Mouse (Mus musculus): ENCODE measurements at regions not wholly inside any gene's neighbourhood (a gene's known extent, or its start where the extent isn't known, plus 50 kb on each side); places are given as distances from the start of the nearest gene placed in this dataset.

DNA sequence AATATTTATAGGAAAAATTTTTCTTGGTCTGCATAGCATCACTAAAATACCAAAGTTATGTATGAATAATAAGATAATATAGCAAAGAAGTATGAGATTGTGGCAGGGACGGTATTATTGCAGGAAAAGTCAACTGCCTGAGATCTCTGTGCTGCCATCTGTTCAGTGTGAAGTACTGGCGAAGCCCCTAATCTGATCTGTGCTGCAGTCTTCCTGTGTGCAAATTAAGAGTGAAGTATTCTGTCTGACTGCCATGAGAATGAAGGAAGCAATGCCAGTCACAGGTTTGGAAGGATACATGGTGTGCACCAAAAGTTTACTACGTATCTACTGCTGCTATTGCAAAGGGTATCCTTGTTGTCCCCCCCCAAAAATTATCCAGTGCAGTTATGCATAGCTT lies 501.5 kb downstream of the Rab28 start:
- in situ Hi-C loops (cut with MboI, MseI): no loop called here

DNA sequence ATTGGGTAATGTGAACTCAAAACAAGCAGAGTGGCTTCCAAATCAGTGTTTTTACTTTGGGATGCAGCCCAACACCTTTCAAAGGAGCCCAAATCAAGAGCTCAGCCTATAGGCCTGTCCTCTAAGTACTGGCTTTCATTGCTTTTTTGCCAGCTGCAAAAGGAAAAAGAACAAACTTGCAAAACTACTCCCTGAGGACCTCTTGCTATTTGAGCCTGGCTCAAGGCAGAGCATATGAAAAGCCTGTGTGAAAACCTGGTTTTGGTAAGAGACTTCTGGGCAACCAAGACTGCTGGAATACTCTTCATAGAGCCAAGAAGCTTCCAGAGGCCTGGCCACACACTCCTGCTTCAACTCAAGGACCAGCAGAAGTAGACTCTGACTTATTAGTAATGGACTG lies 503.5 kb downstream of the Rab28 start:
- in situ Hi-C loops (cut with MboI, MseI): no loop called here

DNA sequence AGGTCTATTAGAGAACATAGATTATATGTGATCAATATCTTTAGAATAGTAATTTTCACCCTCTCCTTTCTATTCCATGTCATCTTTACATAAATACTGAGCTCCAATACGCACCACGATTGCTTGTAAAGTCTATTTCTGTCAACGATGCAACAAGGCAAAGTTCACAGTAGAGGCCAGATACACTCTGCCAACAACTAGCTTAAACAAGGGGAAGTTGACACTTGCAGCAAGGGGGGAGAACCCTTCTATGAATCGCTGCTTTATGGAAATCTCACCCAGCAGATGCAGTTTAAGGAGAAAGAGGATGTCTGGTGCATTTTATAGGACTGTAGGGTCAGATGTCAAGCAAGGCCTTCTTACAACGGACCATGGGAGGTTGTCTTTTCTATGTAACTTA lies 520.8 kb downstream of the Rab28 start:
- in situ Hi-C loops (cut with MboI, MseI): no loop called here

DNA sequence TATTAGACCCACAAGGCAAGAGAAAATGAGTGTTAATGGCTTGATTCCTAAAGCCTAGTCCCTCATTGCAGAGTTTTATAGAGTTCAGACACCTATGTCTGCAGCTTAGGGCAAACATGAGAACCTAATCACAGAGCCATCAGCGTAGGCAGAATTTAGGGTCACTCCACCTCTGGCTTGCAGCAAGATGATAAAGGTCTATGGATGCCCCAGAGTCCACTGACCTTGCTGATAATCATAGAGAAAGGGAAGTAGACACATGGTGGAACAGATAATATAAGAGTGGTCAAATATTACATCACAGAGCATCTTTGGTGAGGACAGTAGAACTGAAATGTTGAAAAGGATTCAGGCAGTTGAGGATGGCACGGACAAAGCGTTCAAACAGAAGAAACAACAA lies 530.7 kb downstream of the Rab28 start:
- in situ Hi-C loops (cut with MboI, MseI): no loop called here

DNA sequence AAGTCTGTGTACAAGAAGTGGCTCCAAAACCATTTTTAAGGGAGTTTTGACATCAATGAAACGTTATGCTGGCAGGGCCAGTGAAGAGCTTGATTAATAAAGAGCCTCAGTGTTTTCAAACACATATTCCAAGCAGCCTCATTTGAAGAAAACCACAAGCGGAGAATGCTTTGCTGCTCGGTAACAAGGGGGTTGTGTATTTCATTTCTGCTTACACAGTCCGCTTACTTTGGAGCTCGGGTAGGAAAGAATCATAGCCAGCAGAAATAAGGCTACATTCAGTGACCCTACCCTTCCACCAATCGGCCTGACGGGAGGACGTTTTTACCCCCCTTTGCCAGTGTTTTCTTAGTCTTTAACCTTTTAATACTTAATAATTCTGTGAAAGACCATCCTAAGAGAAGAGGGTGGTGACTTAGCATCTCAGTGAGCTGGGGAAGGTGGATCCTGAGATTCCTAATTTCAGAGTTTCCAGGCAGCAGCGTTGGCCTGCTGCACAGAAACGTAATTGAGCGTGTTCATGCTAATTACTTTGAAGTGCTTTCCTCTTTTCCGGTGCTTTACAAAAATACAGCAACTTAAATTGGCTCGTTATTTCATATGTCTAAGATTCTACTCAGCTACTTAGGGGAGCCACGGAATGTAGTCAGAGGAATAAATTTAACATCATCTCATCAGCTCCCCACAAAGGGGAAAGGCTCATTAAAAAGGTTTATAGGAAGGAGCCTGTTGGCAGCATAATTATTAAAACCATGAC lies 541.9 kb downstream of the Rab28 start:
- in situ Hi-C loops (cut with MboI, MseI): no loop called here

DNA sequence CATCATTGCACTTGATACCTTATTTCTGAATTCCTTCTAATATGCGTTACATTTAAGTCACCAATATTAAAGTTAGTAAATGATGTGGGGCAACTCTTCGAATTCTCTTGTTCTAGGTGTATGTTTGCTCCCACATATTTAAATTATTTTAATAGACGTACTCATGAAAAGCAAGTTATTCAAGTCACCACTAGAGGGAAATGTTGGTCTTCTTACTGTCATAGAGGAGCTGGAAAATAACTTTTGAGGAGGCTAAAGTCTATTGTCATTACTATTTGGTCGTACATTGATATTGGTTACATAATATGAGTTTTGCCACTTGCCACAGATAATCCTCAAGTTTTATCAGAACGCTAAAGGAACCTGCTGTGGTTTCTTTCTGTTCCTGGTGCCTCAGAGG lies 582.9 kb downstream of the Rab28 start:
- in situ Hi-C loops (cut with MboI, MseI): loop anchor here (10.0 kb wide), 1 partner anchor 630 kb away; no protein-coding TSS in a partner anchor

DNA sequence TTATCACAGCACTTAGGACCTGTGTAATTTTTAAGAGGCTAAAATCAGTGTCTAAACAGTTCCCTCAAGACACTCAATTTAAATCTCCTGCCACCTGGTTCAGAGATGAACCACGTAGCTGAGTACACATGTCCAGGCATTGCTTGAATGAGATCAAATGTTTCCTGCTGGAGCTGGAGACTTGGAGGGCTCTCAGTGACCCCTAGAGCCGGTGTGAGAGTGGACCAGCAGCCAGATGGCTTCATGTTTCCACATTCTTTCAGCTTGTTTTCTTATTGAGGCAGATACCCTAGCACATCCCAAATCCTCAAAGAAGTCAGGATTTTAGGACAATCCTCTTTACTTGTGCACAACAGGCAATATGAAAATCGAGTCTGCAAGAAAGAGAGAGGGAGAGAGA lies 590.3 kb downstream of the Rab28 start:
- in situ Hi-C loops (cut with MboI, MseI): no loop called here

DNA sequence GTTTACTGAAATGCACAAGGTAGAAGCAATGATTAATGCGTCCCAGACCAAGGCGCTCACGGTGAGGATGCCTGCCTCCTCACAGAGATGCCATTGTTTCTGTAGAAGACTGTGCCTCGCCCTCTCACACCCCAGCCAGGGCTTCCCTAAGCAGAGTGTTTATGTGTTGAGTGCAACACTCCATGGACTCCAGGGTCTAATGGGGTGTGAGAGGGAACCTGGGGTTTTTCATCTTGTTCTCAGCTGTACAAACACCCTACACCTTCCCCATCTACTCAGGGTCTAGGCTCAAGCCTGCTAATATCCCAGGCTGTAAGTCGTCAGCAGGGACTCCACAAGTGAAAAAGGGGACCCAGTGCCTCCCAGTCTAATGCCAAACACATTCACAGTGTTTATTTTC lies 620.2 kb downstream of the Rab28 start:
- in situ Hi-C loops (cut with MboI, MseI): no loop called here

DNA sequence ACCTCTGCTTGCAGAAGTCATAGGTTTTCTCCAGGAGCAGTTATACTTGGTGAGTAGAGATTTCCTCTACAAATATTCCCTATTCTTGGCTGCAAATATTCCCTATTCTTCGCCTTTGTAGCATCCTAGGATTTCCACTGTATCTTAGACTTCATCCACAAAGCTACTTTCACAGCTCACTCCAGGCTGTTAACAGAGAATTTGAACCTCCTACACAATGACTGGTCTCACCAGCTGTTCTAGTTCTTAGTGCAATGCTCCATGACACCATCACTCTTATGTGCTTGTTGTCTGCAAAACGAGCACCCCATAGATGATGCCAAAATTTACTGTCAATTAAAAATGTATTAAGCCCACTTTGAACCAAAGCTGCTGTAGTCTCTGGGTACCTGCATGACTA lies 631.5 kb downstream of the Rab28 start:
- in situ Hi-C loops (cut with MboI, MseI): no loop called here

DNA sequence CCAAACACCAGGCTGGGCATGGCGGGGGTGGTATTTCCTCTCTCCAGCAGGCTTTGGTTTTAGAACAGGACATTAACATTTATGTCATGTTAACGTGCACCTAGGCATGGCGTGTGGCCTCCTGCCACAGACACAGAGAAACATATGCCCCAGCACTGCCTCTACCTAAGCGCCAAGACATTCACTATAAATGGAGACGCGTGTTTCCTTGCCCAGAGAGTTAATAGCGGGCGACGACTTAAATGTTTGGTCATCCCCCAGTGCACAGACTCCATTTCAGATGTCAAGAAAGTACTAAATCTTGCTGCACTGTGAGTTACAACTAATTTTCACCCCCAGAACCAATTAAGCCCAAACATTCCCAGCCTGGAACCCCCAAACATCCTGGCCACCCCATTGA lies 646.3 kb downstream of the Rab28 start:
- in situ Hi-C loops (cut with MboI, MseI): no loop called here

DNA sequence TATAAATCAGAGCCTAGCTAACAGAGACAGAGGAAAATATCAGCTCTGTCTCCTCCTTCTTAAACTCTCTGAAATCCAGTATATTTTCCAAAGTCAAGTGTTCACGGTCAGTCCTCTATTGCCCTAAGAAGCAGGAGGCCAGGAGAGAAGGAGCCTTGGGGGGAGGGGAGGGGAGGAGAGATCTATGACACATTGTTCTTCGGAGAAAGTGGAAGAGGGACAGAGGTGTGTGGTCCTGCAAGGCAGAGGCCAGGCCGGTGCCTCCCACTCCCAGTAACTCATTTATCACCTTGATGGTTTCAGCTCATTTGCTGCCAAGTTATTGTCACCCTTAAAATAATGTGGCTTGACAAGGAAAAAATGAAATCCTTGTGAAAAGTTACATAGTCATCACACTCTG lies 646.7 kb downstream of the Rab28 start:
- in situ Hi-C loops (cut with MboI, MseI): no loop called here

DNA sequence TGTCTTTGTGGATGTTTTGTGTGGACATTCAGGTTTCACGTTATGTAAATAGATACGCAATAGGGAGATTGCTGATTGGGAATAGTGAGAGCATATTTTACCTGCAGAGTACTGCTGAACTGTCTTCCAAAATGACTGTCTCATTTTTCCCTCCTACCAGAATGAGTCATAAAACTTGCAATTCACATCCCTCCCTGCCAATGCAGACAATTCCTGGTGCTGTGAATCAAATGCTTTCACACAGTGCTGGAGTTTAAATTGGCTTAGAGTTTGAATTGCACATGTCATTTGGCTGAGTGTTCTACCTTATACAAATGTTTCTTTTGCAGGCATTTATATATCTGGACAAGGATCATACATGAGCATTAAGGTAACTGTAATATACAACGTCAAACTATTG lies 649.9 kb downstream of the Rab28 start:
- in situ Hi-C loops (cut with MboI, MseI): no loop called here

DNA sequence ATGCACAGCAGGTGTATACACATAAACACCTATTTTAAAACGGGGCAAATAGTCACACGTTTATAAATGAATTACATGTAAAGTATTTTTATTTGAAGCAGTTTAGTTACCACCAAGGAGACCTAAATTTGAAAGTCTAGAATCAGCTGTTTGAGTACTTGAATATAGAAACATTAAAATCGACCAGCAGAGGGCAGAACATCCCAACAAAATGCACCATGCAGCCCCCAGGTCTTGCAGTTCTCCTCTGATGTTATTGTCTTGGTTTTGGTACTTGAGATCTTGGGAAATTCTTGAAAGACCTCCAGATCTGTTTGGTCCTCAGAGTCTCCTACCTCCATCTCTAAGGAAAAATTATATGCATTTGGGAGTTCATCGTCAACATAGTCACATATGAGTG lies 656.0 kb downstream of the Rab28 start:
- in situ Hi-C loops (cut with MboI, MseI): no loop called here

DNA sequence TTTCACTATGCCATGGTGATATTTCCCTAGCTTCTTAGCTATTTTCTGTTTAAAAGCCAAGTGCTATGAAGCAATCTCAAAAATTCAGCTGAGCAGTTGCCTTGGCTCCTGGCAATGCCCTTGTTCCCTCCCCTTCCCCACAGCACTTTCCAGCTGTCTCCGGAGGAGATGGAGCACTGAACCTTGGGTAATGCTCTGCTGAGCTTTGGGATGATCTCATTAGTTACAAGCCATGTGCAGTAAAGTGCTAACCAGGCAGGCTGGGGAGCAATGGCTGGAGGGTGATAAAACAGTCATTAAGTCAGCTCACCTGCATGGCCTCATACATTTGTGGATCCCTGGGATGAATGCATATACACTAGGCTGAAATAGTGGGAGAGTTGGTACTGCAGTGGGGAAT lies 659.4 kb downstream of the Rab28 start:
- in situ Hi-C loops (cut with MboI, MseI): no loop called here

DNA sequence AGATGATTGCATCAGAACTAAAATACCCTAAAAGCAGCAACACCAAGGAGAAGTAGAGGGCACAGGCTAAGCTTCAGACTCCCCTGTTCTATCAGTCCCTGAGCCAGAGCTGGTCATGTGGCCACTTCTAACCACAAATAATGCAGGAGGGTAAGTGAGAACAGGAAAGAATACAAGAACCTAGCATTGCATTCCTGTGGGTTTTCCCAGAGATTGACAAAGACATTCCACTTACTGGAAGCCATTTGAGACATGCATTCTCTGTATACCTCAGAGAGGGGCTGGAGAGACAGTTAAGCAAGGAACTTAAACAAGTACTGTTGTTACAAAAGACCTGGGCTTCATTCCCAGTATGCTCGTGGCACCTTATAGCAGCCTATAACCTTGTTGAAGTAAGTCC lies 662.7 kb downstream of the Rab28 start:
- in situ Hi-C loops (cut with MboI, MseI): no loop called here

DNA sequence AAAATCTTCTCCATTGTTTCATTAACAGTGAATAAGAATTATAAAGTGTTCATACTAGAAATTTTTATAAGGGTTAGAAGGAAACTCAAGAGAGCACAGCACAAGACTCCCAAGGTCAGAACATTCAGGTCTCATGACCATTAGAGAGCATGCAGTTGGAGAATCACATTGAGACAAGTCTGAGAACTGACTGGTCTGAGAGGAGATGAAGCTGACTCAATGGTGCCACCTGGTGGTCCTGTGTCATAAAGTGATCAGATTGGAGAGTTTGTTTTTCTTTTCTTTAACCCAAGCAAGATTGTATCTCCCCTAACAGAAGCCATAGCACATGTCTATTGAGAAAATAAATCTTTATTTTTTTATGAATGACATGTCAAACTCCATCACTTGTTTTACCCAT lies 663.5 kb downstream of the Rab28 start:
- in situ Hi-C loops (cut with MboI, MseI): no loop called here

DNA sequence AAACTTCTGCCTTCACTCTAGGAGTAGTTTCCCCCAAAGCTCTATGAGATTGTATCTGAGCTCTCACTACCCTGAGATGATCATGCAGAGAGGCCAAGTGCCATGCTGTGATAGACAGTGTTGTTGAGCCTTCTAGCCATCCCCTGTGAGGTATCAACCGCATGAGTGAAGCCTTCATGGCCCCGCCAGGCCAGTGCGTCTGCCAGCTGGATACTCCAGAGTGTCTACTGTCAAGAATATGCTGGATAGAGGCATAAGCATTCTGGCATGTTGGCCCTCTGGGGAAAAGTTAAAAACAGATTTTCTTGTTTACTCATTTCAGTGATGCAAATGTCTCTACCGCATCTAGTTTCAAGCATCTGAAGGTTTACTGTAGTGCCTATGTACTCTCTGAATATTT lies 669.2 kb downstream of the Rab28 start:
- in situ Hi-C loops (cut with MboI, MseI): no loop called here

DNA sequence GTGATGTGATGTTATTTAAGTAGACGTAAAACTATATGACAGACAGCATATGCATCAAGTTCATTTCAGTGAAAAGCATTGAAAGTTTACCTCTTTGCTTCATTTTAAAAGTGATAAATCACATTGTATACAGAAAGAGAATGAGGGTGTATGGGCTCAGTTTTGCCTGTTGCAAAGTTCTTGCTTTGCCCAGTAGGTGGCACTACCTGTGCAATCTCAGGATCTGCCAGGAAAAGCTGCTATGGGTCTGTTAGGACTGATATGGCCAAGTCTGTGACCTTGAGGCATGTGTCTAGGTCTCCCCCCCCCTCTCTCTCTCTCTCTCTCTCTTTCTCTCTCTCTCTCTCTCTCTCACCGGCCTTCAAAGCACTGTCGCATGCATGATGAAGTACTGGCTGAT lies 701.3 kb downstream of the Rab28 start:
- in situ Hi-C loops (cut with MboI, MseI): no loop called here

DNA sequence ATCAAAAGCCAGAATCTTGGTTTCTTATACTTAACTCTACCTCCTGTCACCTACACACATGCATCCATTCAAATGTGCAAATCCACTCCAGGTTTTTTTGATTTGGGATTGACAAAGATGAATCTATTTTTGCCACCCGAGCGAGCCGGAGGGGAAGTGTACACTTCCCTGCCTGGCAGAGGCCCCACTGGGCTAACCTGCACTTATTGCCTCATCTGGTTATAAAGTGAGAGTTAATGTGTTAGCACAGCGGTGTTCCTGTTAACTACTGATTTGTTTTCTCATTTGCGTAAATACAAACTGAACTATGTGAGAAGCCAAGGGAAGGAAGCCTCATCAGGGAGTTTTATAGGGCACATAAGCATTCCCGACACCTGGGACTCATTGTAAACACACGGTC lies 721.4 kb downstream of the Rab28 start:
- in situ Hi-C loops (cut with MboI, MseI): no loop called here

DNA sequence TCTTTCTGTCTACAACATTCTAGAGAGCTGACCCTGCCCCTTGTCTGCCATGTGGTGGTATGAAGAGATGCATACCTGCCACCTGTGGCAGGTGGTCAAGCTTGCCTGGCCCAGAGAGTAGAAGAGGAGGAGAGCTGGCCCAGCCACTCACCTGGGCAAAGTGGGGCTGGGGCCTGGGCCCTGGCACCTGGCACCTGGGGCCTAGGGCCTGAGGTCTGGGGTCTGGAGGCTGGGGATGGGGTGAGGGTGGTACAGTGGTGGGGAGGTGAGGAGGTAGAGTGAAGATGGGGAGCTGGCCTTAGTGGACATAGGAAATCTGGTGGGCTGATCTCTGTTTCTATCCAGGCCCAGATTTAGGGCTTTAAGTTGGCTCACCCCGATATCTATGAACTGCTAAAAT lies 733.1 kb downstream of the Rab28 start:
- in situ Hi-C loops (cut with MboI, MseI): no loop called here

DNA sequence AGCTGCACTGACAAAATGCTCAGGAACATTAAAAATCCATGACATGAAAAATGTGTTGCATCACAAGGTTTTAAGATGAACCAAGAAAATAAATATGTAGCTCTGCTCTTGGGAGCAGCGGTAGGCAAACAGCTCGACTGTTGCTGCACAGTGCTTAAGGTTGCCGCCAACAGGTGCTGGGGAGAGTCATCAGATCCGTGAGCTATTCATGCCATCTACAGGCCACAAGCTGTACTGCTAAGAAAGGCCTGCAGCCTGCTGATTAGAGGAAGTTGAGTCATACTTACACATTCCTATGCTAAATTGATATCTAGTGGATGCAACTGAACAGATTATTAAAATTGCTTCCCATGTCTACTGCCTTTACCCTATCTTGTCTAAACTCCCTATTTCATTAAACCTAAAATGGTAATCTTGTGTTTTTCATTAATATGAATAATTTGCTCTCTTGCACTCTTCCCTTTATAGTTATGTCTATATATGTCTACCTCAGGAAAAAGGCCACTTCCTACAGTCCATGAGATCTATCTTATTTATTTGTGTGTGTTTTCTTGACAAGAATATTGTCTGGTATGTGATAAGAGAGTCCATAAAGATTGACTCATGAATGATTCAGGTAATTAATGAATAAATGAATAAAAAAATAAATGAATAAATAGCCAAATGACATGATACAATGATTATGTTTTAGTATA lies 754.9 kb downstream of the Rab28 start:
- in situ Hi-C loops (cut with MboI, MseI): no loop called here

DNA sequence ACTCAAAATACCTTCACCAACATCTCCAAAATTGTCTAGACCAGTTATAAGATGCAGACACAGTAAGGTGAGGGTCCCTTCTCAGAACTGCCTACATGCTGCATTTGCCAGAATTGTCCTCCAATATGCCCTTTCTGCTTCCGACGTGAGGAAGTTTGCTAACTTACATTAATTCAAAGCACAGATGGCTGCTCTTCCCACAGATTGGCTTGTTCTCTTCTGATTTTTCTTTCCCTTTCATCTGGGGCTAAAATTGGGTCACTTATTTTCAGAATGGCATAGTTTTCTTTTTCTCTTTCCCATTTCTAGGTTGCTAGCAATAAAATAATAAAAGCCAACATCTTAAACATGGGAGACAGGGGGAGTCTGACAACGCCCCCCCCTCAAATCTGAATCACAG lies 778.8 kb downstream of the Rab28 start:
- in situ Hi-C loops (cut with MboI, MseI): no loop called here

DNA sequence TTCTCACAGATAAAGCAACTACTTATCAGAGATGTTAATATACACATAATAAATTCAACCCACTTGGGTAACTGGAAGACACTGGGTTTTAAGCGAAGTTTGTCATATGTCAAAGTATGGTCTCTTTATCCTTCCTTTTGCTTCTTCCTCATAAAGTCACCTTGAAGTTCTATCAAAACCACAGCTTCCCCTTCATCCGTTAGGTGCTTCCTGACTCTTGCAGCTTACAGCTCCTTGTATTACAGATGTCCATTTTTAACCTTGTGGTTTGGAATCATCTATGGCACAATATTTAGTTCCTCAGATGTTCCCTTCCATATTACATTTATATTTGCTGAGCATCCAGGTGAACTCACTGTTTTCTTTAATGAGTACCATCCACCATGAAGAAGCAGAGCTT lies 787.0 kb downstream of the Rab28 start:
- in situ Hi-C loops (cut with MboI, MseI): no loop called here

DNA sequence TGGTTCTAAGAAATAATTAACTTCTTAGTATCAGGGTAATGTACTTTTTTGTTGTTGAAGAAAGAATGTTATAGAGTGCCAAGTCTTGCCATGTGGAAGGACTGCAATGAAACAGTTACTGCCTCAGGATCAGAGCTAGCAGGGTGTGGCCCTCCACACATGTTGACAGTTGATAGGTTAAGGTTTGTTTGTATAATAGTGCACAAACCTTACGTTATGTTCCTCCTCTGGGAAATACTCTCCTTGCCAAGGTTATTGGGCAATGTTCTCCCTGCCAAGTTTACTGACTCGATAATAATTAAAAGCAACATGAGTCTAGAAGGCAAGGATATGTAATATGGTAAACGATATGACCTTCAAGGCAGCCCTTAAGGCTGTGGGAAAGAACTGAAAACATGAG lies 799.2 kb downstream of the Rab28 start:
- in situ Hi-C loops (cut with MboI, MseI): no loop called here
